Mouse (Mus musculus) Muller cell, postnatal 12 days (primary cell): ENCODE measurements around the gene Foxo6.

Source experiments
- DNase-seq: peaks from one replicate; pipeline ENCODE4 v3.0.0-alpha.2; 2015; ENCODE audit errors: inconsistent ontology term

The Foxo6 gene

GRCm38 (mm10) chr4:120247412-120247811 is 39.7 kb downstream of the Foxo6 start:
- peak; percentile 79 for DNase-seq

- no peak for DNase-seq
These were observed 41.1 kb downstream of the Foxo6 start for GRCm38 (mm10) chr4:120246086-120246485.

- peak; percentile 88 for DNase-seq
These were observed 44.3 kb downstream of the Foxo6 start for GRCm38 (mm10) chr4:120242783-120243262.

GRCm38 (mm10) chr4:120241106-120241505 is 46.0 kb downstream of the Foxo6 start:
- no peak for DNase-seq

- no peak for DNase-seq
These were observed 47.7 kb downstream of the Foxo6 start for GRCm38 (mm10) chr4:120239419-120239818.

GRCm38 (mm10) chr4:120233243-120233642 is 53.9 kb downstream of the Foxo6 start:
- no peak for DNase-seq

- no peak for DNase-seq
These were observed 54.6 kb downstream of the Foxo6 start for GRCm38 (mm10) chr4:120232541-120232940.

- no peak for DNase-seq
These were observed 55.2 kb downstream of the Foxo6 start for GRCm38 (mm10) chr4:120231982-120232381.

GRCm38 (mm10) chr4:120230256-120230649 is 56.9 kb downstream of the Foxo6 start:
- DNase-seq = peak; percentile 52

- peak; percentile 50 for DNase-seq
These were observed 57.5 kb downstream of the Foxo6 start for GRCm38 (mm10) chr4:120229505-120230255.

- DNase-seq = no peak
These were observed 58.5 kb downstream of the Foxo6 start for GRCm38 (mm10) chr4:120228613-120229012.

GRCm38 (mm10) chr4:120227224-120227623 is 59.9 kb downstream of the Foxo6 start:
- no peak for DNase-seq

- no peak for DNase-seq
These were observed 60.5 kb downstream of the Foxo6 start for GRCm38 (mm10) chr4:120226682-120227081.

GRCm38 (mm10) chr4:120225135-120225780 is 61.9 kb downstream of the Foxo6 start:
- DNase-seq = peak; percentile 90

GRCm38 (mm10) chr4:120223805-120224204 is 63.3 kb downstream of the Foxo6 start:
- no peak for DNase-seq

- DNase-seq = no peak
These were observed 63.9 kb downstream of the Foxo6 start for GRCm38 (mm10) chr4:120223108-120223745.

- DNase-seq = no peak
These were observed 65.4 kb downstream of the Foxo6 start for GRCm38 (mm10) chr4:120221708-120222107.

GRCm38 (mm10) chr4:120218878-120219277 is 68.3 kb downstream of the Foxo6 start:
- DNase-seq = no peak
